Mouse (Mus musculus): ENCODE results near the gene Chodl. TPM values are rescaled to one million over a fixed set of nuclear protein-coding genes. Genes with fewer than 3 reads are reported as not detected.

The Chodl gene
- polyA plus RNA-seq (2014; fragmentation: Illumina TruSeq; extraction: RNeasy Lipid Tissue Mini Kit (QIAGEN cat#74804); ENCODE audit: insufficient read depth, low read depth, low replicate concordance): 0.14 TPM

GRCm38 (mm10) chr16:78930382-78931286, at the start of gene Chodl:
Gene Chodl, plus strand, starts transcription at chr16:78930948.

Other genes with a start within 250 kb of the Chodl start
- gene Tmprss15, start 160.1 kb downstream of the Chodl start, polyA plus RNA-seq (2014; fragmentation: Illumina TruSeq; extraction: RNeasy Lipid Tissue Mini Kit (QIAGEN cat#74804); ENCODE audit: insufficient read depth, low read depth, low replicate concordance): not detected